Mouse (Mus musculus): ENCODE results near the gene Snx20.
A peak's percentile ranks its signal among the peaks of the same experiment; 100 is the strongest.

Gene Snx20

GRCm38 (mm10) chr8:88604065-88605038 is 31.6 kb downstream of the Snx20 start:
- DNase-seq: peak; percentile 88 to 94

DNA sequence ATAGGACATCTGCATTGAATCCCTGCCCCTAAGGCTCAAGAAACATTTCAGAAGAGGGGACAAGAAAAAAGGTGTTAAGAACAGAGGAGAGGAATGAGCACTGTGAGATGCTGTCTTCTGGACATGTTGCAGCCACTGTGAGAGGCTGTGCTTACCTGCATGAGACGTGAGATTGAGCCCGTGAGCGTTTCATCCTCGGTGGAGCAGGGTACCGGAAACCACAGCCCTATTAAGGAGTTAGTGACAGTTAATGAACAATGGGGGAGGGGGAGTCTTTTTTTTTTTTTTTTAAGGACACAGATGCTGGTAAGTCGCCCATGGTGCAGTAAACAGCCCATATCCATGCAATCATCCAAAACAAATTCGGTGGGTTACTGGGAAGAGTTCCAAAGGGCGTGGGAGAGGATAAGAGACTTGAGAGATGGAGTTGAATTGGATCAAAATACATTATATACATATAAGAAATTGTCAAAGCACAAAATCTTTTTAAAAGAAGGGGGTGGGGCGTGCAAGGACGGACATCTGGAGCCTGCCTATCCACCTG is 32.4 kb downstream of the Snx20 start:
- DNase-seq: peak in 1 of 2 experiments; percentile 65

GRCm38 (mm10) chr8:88599491-88599890 is 36.4 kb downstream of the Snx20 start:
- peak in 1 of 2 experiments; percentile 35 for DNase-seq

- DNase-seq: peak in 1 of 2 experiments; percentile 18
Measured at GRCm38 (mm10) chr8:88598578-88598977, 37.4 kb downstream of the Snx20 start.

DNA sequence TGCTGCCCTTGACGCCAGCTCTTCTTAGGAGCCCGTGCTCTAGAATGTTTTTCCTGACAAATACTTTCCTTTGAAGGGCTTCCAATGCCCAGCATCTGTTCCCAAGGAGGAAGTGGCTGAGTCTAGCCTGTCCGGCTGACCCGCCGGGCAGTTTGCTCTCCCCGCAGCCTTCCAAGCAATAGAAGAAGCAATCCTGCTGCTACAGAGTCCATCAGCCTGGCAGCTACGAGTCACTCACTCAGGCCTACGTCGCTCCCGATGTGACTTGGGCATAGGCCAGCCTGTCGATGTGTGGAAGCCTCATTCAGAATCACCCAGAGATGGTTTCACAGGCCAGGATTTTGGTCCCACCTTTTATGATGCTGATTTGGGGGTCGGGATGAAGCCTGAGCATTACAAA is 39.9 kb downstream of the Snx20 start:
- peak; percentile 52 to 56 for DNase-seq

- DNase-seq: peak in 1 of 2 experiments; percentile 14
Measured at GRCm38 (mm10) chr8:88593947-88594346, 42.0 kb downstream of the Snx20 start.

DNA sequence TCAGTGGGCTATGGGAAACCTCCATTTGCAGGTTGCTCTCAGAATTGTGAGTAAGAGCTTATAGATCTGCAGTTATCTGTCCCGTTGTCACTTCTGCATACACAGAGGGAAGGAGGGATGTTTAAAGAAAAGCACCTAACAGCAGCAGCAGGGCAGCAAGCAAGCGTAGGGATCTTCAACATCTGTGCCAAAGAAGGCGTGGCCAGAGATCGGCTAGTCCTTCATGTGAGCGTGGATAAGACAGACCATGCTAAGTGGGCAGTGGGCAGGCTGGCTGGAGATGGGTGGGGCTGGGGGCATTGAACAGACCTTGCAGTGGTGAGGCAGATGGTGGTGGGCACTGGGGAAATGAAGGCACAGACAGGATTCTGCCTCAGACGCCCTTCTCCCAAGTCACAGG is 45.7 kb downstream of the Snx20 start:
- peak in 1 of 2 experiments; percentile 35 for DNase-seq

- no peak for DNase-seq
Measured at GRCm38 (mm10) chr8:88588205-88588889, 47.6 kb downstream of the Snx20 start.

DNA sequence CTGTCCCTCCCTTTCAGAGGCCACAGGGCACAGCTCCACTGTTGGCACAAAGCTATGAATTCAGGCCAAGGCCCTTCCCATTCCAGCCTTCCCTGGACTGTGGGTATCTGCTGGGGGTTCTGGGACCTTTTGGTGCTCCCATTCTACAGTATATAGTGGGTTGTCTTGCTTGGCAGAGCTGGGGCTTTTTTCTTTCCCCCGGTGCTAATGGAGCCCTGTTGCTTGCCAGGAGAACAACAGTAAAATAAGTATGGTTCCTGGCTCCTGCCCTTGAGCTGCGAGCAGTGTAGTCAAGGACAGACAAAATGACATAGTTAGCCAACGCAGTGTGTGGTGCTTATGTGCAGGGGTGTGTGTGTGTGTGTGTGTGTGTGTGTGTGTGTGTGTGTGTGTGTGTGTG is 52.1 kb downstream of the Snx20 start:
- peak in 1 of 2 experiments; percentile 48 for DNase-seq

- DNase-seq: no peak
Measured at GRCm38 (mm10) chr8:88580785-88581184, 55.1 kb downstream of the Snx20 start.

GRCm38 (mm10) chr8:88579668-88580330 is 56.1 kb downstream of the Snx20 start:
- DNase-seq: peak; percentile 78 to 87

GRCm38 (mm10) chr8:88579246-88579645 is 56.7 kb downstream of the Snx20 start:
- peak; percentile 64 to 70 for DNase-seq

DNA sequence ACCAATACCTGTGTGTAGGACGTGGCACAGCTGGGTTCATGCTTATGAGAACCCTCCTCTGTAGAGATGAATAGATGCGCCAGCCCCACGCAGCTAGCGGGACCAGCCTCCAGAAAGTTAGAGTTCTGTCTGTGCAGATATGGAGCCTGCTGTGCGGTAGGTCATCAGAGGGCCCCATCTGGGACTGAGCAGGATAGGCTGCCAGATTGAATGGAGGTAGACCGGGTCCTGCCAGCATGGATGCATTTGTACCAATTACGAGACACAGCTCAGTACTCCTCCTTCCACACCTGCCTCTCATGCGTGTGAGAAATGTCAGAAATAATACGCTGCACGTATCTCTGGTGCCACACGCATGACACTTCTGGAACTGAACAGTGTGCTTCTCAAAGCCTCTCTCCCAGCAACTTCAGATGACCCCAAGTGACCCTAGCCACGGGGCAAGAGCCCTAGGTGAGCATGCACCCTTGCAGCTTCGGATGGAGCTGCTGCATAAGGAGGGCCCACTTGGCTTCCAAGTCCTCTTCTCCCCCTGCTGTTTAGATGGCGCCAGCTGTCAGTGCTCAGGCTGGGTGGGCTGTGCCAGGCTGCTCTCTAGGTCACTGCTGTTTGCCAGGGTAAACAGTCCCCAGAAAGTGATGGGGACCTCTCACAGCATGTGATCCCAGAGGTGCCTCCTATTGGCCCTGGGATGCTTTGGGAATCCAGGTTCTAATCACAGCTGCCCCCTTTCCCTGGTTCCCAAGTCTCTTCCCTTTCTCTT is 57.3 kb downstream of the Snx20 start:
- DNase-seq: peak; percentile 60 to 74

- peak; percentile 63 to 71 for DNase-seq
Measured at GRCm38 (mm10) chr8:88577666-88578065, 58.3 kb downstream of the Snx20 start.

All from cerebellum, postnatal 10 days (tissue).